Mouse (Mus musculus): Measurements from ENCODE around the gene Pid1.
"Not testable (repeated sequence)": the region's sequence is repeated elsewhere in the genome, so short reads cannot be mapped to it uniquely, and the experiment has no call there.

Pid1 gene

DNA sequence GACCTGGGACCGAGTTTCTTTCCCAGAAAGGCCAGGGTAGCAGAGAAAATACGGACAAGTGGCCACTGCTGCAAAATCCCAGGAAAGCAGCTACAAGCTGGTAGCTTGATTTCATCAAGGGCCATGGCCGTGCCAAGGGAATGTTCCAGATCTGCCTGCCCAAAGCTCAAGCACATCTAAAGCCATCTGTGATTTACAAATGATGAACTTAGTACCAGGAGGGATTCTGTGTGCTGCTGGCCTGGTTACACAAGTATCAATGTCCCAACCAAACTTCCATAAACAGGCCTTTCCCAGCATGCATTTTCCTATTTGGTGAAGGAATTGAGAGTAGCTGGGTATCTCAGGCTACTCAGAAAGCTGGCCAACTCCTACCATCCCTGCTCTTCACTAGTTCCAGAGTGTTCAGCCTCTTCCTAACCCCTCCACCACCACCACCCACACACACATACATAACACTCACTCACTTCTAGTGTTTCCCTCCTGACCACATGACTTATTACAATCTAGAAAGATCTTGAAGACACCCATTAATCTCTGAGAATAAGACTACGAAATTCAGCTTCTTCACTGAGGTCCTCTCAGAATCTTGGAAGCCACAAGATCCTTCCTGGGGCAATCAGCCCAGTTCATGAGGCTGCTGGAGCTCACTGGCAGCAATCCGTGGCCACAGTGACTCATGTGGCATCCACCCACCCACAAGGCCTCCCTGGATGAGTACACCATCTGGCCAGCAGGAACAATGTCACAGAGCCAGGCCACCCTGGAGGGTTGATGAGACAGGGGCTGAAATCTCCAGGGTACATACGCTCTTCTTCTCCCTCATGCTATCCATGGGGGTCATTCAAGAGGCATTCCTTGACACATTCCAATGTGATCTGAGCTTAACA is 4.1 kb downstream of the Pid1 start:
- DNase-seq (ENCODE audit: low spot score in 2 of 2): peak; percentile 27 to 68

DNA sequence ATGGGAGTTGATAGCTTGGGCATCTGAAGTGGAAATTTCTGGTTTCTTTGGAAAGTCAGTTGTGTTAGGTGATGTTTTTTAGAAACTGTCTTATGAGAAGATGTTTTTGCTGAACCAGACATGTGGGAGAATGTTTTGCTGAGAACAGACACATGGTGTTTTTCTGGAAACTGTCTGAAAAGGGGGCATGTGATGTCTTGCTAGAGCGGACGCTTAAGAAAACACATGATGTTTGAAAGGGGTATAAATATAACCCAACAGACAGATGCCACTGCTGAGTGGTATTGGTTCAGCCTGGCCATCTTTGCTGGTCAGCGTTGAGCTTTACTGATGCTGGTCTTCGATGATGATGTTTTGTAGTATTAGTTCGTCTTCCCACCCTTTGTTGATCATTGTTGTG is 6.8 kb downstream of the Pid1 start:
- no peak for DNase-seq (ENCODE audit: low spot score in 2 of 2)

DNA sequence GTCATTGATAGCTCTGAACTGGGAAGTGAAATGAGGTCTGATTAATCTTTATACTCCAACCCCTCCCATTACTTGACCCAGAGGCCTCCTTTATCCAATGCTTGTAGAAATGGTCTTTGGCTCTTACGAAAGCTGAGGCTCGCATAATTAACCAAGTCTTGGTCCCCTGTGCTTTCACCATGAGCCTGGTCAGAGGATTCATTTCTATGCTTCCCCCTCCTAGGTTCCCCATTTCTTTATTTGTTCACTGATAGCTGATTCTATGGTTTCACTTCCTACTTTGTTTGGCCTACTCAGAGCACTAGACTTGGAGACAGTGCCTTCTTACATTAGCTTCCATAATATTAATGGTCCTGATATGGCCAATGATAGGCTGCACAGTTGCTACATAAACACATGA is 13.7 kb downstream of the Pid1 start:
- no peak for DNase-seq (ENCODE audit: low spot score in 2 of 2)

DNA sequence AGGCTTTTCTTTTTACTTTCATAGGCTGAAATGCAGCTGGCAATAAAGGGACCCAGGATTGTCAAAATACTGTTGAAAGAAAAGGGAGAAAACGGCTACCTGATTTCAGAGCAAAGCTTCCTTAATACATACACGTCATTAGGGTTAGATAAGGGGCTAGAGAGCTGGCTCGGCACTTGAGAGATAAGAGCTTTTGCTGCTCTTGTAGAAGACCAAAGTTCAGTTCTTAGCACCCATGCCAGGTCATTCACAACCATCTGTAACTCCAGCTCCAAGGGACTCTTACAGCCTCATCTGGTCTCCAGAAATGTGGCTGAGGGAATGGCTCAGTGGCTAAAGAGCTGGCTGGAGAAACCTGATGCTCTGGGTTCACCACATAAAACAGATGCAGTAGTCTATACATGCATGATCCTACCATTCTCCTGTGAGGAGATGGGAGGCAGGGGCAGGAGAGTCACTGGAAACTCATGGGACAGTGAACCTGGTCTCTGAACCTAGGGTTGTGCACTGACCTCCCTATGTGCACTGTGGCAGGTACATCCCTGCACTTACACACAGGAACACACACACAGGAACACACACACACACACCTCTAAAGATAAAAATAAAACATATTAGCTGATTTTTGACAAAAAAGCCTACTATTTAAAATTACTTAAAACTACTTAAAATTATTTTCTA is 16.0 kb downstream of the Pid1 start:
- DNase-seq (ENCODE audit: low spot score in 2 of 2): no peak

DNA sequence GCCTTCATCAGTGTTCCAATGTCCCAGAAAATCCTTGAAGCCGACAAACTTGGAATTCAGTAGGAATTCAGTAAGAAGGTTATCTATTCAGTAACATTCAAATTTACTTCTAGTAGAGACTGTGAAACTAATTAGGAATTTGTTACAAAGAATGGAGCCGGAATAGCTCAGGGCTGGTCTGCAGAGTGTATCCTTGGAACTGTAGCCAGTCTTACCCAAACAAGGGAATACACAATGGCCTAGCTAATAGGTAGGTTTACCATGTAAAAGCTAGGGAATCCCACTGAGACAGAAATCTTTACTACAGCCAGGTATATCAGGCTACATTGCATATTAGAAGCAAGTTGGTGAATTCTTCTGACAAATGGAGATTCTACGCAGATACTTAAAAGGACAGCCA is 31.2 kb downstream of the Pid1 start:
- not testable (repeated sequence) for DNase-seq (ENCODE audit: low spot score in 2 of 2)

DNA sequence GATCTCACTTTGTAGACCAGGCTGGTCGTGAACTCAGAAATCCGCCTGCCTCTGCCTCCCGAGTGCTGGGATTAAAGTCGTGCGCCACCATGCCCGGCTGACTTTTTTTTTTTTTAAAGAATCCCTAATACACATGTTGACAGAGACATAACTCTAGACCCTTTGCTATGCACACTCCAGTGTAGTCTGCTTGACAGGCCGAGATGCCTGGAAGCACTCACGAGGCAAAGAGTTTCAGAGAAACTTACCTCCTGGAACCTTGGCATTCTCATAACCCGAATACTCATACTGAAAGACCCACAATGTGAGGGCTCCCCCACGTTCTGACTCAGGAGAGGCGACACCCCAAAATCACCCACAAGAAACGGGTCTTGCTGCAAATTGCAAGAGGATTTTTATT is 32.1 kb downstream of the Pid1 start:
- DNase-seq (ENCODE audit: low spot score in 2 of 2): not testable (repeated sequence)

DNA sequence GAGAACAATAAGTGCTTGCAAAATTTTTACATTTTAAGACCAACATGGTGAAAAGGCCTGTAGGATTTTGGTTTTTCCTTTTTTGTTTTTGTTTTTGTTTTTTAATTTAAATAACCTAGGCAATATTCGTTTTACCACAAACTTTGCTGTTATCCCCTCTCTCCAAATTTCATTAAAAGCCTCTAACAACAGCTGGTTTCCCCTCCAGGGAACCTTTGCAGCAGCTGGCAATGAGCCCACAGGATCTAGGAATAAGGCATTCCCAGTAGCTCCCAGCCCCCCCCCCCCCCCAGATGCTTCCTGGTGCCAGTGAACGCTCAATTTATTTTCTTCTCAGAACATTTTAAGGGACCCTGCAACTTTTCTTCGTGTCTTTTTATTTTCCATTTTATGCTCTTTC is 38.7 kb downstream of the Pid1 start:
- no peak for DNase-seq (ENCODE audit: low spot score in 2 of 2)

DNA sequence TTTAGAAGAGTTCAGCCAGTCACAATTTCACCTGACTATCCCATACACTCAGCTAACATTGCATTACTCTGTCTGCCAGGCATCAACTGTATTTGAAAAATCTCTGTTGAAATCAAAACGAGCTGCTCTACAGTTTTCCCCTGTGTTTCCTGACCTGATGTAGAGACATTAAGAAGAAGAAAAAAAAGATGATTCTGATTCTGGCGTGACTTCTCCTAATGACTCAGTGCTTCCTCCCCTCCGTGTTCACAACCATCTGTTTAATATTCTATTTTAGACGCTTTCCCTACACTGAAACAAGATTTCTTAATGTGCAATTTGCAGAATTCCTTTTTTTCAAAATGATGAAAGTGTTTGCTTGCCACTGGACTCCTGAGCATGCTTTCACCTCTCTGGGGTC is 42.7 kb downstream of the Pid1 start:
- no peak for DNase-seq (ENCODE audit: low spot score in 2 of 2)

DNA sequence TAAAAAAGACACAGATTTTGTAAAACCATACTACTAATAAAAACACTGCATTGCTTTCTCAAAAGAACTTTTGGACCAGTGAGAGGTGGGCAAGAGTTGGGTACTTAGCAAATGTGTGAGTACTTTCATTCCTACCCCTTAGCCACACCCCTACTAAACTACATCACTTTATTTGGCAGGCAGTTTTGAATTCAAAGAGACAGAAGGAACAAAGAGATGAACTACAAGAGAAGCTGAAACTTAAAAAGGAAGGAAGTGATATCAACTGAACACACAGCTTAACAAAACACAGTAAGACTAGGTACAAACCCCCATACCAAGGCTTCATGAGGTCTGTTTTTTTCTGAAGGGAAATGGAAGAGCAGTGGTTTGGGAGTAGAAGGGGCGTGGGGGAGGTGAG is 45.4 kb downstream of the Pid1 start:
- no peak for DNase-seq (ENCODE audit: low spot score in 2 of 2)

DNA sequence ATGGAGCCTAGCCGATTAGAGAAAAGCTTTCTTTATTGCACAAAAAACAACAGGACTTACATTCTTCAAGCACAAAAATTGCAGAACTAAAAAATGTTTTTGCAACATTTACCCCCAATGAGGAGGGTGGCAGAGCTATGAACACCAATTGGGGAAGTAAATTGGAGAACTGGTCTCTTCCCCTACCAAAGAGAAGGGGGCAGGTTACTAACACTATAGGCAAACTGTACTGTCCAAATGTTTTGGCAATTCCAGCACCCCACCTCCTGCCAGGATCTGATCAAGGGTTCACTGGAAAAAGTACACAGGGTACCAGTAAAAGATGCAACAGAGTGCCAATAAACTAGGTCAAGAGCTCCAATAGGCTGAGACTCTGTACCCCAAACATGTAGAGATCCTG is 46.2 kb downstream of the Pid1 start:
- DNase-seq (ENCODE audit: low spot score in 2 of 2): no peak

DNA sequence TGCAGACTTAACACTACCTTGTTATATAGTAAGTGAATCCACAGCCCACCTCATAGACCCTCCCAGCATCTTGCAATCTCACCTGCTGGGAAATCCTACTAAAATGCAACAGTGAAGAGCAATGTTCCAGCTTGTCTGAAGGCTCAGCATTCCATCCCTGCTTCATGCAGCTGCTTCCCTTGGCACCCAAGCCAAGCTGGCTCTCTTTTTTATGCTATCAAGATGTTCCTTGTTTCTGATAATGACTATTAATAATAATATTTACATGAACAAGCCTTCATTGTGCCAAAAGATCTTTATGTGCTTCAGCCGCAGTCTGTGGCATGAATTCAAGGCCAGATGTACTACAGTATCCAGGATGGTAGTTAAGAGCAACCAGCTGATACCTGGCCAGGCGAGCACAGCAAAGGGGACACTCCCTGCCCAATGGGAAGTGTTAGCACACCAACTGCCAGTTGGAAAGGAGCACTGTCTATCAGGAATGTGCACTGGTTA is 54.0 kb downstream of the Pid1 start:
- peak; percentile 22 to 23 for DNase-seq (ENCODE audit: low spot score in 2 of 2)

DNA sequence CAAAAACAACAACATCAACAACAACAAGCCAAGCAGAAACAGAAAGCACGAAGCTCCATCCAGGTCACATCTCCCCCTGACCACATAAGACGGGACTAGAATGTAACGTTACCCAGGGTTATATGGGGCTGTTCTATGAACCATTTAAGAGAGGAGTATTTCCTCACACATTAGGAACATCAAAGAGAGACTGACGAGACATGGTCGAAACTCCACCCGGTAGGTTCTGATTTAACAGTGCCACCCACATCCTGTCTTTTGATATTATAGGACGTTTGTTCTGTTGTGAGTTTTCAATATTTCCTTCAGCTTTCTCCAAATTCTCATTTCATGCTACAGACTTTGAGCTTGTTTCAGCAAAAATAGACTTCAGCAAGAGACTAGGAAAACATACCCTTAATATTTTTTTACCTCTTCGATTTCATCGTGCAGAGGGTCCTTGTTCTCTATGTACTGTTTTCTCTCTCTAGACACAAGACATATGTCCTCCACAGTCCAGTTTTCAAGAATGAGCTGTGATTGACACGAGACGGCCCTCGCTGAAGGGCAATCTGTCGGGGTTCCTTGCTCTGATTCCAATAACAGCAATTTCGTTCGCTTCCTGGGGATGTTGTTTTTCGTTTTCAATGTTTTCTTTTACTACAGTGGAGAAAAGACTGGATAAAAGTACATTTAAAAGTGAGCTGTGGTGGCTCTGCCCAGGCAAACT is 58.1 kb downstream of the Pid1 start:
- DNase-seq (ENCODE audit: low spot score in 2 of 2): no peak

DNA sequence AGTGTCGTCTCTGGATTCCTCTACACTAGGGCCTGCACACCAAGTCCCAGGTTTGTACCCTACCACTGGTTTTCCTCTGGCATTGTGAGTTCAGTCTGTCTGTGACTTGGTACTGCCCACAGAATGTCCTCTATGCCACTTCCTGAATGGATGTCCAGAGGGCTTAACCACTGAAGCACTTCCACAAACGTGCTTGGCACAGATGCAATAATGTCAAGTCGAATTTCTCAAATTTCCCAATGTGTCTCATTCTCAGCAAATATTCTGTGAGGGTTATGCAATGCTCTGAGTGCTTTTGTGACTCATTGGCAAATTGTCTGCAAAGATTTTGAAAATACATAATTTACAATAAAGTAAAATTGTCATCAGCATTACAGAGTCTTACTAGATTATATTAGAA is 61.2 kb downstream of the Pid1 start:
- peak in 1 of 2 experiments; percentile 62 for DNase-seq (ENCODE audit: low spot score in 2 of 2)

DNA sequence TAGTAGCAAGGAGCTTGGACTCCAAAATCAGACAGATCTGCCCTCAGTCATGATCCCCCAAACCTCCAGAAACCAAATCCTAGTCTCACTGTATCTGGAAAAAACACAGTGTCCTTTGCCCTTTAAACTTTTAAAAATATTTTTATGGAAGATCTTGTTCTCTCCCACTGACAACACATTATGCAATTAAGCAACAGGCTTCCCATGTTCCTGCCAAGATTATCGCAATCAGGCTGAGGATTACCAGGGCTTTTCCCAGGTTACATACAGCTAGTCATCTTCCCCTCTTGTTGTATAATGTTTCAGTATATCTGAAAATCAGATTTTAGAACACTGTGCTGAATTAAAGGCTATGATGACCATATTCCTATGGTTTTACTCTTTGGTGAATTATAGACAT is 64.3 kb downstream of the Pid1 start:
- peak in 1 of 2 experiments; percentile 47 for DNase-seq (ENCODE audit: low spot score in 2 of 2)

DNA sequence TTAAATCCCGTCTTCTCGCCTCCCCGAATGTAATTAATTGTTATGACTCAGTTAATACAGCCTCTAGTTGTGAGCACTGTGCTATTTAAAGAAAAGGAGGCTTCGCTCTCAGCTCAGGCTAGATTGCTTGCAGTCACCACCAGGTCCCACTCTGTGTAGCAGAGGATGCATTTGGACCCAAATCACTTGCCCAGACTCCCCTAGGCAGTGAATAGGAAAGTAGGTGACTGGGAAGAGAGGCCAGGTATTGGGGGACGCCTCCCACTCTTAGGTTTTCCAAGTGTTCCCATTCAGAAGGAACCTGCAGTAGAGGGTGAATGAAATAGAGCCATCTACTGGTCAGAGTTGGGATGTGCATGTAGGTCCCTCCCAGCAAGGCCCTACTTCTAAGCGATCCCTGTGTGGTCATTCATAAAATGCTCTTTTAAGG is 77.3 kb downstream of the Pid1 start:
- DNase-seq (ENCODE audit: low spot score in 2 of 2): peak; percentile 46 to 50

DNA sequence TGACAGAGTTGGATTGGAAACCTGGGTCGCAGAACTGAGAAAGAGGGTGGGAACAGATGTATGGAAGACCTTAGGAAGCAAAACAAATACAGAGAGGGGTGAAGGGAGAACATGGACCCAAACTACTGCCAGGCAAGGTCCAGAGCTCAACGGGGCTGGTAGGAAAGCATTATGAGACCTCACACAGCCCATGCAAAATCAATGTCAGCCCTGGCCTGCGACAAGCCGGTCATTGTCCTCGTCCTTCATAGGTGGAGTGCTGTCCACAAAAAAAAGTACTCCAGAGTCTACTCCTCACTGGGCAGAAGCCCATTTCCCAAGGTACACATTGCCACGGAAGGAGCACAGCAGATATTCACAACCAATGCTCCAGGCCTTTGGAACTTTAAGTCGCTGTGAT is 78.4 kb downstream of the Pid1 start:
- no peak for DNase-seq (ENCODE audit: low spot score in 2 of 2)

DNA sequence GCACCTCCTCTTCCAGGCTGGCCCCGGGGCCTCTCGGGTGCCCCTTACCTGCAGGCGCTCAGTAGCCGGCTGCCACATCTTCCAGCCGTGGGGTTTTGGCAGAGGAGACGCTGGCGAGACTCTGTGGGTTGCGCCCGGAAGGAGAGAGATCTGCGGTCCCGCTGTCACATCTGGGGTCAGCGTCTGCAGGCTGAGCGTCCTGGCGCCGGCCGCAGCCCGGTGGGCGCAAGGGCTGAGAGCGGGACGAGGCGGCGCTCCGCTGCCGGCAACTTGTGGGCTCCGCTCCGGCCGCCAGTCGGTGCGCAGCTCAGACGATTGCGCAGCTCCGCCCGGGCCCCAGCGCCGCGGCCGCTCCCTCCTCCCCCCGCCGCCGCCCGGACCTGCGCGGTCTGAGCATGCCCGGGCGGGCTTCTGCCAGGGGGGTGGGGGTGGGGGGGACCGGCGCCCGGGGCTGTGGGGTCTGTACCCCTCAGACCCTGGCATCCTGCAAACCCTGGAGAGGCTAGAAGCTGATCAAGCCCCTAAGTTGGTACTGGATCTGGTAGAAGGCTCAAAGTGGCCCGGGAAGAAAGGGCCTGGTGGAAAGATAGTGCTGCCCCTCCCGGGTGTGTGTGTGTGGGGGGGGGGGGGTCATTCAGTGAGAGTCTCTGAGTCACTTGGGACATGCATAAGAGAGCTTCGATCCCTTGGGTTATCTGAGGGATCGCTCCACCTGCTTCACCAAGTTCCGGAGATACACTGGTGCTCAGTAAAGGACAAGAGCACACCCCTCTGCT is 79.5 kb downstream of the Pid1 start:
- DNase-seq (ENCODE audit: low spot score in 2 of 2): peak; percentile 62 to 63

DNA sequence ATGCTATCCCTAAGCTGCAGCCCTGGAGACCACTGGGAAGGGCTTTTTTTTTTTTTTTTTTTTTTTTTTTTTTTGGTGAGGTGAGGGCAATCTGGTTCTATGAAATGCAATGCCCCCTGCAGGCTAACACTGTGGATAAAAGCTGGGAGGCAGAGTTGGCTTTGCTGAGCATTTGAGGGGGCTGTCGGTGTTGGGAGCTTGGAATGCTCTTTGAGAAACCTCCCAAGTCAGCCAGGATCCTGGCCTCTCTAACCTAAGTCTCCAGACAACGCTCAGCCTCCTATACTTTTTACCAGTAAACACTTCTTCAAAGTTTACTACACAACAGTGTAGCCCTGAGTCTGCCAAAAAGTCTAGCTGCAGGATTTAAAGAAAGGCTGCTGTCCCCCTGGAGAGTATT is 80.9 kb downstream of the Pid1 start:
- peak in 1 of 2 experiments; percentile 42 for DNase-seq (ENCODE audit: low spot score in 2 of 2)

DNA sequence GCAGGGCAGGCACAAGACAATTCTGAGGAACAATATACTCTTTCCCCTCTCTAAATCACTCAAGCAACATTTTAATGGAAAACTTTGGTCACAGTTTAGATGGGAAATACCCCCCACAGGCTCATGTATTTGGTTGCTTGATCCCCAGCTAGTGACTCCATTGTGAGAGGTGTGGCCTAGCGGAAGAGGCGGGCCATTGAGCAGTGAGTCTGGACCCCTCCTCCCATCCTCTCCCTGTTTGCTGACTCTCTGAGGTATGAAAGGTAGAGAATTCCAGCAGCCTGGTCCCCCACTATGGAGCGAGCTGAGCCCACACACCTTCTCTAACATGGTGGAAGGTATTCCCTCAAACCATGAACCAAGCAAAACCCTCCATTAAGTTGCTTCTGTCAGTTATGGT is 83.8 kb downstream of the Pid1 start:
- no peak for DNase-seq (ENCODE audit: low spot score in 2 of 2)

DNA sequence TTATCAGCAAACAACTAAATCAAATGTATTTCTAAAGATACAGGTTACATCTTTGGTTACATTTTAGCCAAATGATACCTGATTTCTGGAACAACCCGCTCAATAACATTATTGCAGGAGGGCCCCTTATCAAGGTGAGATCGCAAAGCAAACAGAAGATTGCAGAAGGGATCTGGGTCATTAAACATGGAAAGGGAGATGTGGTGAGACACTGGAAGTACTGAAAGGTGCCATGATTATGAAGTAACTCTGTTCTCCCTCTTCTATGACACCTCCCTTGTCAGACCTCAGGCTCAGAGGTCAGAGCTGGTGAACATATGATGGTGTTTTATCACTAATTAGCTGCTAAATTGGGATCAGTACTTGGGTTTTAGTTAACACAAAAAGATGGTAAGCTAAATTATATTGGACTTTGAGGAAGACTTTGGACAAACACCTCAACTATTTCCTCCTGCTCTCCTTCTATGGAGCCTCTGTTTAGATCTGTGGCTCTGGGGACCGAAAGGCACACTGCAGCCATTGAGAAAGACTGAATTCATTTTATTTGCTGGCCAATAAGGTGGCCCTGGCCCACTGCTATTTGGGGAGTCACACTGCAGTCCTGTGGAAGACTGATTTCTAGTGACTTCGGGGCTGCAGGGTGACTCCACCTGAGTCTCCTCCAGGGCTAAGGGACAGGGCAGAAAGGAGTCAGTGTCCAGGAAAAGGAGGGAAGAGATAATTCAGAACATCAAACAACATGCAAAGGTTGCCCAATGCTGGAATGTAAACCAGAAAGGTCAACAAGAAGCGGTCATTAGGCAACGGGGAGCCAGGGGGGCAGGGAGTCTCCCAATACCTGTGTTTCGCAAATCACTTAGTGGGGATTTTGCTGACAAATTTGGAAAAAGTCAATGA is 85.4 kb downstream of the Pid1 start:
- DNase-seq (ENCODE audit: low spot score in 2 of 2): no peak

DNA sequence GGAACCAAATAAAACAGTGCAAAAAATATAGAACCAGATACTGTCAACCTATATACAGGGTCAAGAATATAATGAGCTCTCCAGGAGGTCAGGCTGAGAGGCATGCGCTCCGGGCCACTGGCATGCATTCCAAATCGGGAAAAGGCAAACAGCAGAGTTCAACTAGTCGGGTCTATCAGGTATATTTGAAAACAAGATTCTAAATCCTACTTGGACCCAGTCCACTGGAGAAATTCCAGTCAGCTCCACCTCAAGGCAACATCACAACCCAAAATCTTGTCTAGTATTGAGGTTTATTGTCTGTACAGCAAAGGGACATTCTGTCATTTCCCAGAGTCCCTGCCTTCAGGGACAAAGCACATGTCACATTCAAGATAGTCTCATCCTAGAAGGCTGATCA is 91.0 kb downstream of the Pid1 start:
- no peak for DNase-seq (ENCODE audit: low spot score in 2 of 2)
